Mouse (Mus musculus) large intestine, adult 2 months (tissue): ENCODE results near the gene Ank2. TPM values are rescaled to one million over a fixed set of nuclear protein-coding genes. Genes with fewer than 3 reads are reported as not detected.

Experiments
- polyA plus RNA-seq: library from polyadenylated mRNA; depleted of rRNA; stranded (reverse); fragments of >200 nt; gene quantifications from 2 replicates; pipeline ENCODE4 v1.2.3, GENCODE M21; 2012; rRNA removed

Gene Ank2
- polyA plus RNA-seq, 1 experiment = 2.9 TPM

Other genes with a start within 250 kb of the Ank2 start
- 2.1 and 2.2 TPM in 2 replicates for gene Larp7, start 54.0 kb upstream of the Ank2 start, polyA plus RNA-seq
- 0.43 and 0.96 TPM in 2 replicates for gene Zgrf1, start 54.1 kb upstream of the Ank2 start, polyA plus RNA-seq
- gene Neurog2, start 133.8 kb upstream of the Ank2 start, polyA plus RNA-seq = not detected in 2 replicates